Mouse (Mus musculus): ENCODE measurements around the gene Tmem63a.

Gene Tmem63a

GRCm38 (mm10) chr1:181010171-181010932, 68.2 kb downstream of the Tmem63a start:
- DNase-seq (ENCODE audit: low spot score), result peak; percentile 18

GRCm38 (mm10) chr1:181011601-181012000, 69.5 kb downstream of the Tmem63a start:
- DNase-seq (ENCODE audit: low spot score), result no peak

GRCm38 (mm10) chr1:181012416-181012815, 70.3 kb downstream of the Tmem63a start:
- DNase-seq (ENCODE audit: low spot score), result no peak

- no peak for DNase-seq (ENCODE audit: low spot score)
These were observed 71.3 kb downstream of the Tmem63a start for GRCm38 (mm10) chr1:181013446-181013845.

DNA sequence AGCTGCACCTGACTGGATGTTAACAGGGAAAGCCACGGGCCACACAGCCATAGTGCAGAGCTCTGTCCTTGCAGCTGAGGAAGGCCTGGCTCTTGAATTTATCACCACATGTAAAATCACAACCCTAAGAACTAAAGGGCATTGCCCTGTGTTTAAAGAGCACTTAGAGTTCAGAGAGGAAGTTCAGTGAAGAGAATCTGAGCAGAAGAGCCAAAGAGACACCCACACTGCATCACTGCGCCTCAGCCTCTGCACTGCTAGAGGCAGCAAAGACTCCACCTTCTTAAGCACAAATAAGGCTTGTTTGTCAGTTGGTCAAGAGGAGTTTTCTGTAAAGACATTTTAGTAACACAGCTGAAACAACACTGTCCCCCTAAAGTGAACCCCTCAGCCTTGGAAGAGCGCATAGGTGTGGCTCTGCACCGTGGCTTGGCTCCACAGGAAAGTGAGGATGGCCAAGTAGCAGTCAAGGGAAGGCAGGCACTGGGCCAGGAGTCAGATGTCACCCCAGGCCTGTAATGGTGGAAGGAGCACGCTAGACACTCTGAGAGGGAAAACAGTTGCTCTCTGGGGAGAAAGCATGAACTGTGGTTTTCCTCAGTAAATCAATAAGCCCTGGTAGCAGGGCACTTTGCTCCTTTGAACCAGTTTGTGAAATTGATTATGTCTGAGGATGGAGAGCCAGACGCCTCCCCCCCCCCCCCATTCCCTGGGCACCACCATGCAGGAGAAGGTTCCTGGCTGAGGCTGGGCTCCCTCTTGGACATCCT, 72.8 kb downstream of the Tmem63a start:
- peak; percentile 77 for DNase-seq (ENCODE audit: low spot score)

DNA sequence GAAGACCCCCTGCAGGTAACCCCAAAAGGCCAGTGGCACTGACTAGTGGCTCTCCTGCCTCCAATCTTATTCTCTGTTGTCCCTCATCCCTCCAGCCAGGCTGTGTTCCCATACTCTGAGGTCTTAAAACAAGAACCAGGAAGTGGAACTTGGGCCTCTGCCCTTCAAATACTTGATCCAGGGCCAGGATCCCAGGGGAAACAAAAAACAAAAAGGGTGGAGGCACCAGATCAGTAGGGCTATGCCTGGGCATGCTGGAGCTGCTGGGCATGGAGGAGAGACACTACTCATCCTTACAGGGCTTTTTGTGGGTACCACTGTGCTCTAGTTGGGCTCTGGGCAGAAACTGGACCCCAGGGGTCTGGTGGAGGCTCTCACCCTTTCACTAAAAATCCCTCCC, 73.4 kb downstream of the Tmem63a start:
- DNase-seq (ENCODE audit: low spot score), result peak; percentile 91

- DNase-seq (ENCODE audit: low spot score), result no peak
These were observed 73.9 kb downstream of the Tmem63a start for GRCm38 (mm10) chr1:181016045-181016444.

- DNase-seq (ENCODE audit: low spot score), result peak; percentile 72
These were observed 74.5 kb downstream of the Tmem63a start for GRCm38 (mm10) chr1:181016532-181017131.

DNA sequence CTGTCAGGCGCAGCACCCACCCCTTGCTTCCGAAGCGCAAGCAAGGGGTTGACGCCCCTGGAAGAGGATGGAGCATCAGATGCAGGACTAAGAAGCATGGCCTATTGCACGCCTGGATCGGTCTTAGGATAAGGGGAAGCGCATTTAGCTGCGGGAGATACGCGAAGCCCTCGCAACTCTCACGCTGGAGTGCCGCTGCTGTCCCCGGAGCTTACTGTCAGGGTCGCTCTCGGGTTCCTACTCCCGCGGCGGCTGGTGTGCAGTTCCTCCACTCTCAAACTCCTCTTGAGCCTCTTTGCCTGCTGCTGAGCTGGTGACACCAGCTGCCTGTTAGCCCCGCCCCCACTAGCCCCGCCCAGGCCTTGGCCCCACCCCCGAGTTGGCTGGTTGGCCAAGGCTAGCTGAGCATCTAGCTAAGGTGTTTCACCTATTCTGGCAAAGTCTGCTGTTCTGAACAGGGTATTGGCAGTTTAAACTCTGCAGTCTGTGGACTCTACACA, 75.1 kb downstream of the Tmem63a start:
- DNase-seq (ENCODE audit: low spot score), result peak; percentile 71

- DNase-seq (ENCODE audit: low spot score), result no peak
These were observed 75.8 kb downstream of the Tmem63a start for GRCm38 (mm10) chr1:181017890-181018420.

DNA sequence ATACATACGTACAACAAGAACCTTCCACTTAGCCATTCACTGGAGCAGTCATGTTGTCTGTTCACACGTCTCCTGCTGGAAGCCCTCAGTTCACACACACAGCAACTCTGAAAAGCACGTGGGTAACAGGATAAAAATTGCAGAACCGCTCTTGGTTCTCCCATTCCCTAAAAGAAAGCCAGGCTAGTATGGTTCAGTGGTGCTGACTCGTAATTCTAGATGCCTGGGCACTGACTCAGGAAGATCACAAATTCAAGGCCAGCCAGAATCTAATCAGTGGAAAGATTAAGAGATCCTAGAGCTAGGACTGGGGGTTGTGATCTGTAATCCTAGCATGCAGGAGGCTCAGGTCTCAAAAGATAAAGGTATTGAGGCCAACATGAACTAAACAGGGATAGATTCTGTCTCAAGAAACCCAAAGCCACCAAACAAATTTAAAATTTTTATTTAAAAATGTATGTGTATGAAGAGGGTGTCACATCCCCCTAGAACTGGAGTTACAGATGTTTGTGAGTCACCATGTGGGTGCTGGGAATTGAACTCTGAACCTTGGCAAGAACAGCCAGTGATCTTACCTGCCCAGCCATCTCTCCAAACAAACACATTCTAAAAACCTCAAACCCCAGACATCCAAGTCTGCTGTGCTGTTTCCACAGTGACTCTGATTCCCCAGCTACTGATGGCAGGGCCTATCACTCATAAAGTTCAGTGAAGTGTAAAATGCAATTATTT, 78.8 kb downstream of the Tmem63a start, which contains the start of gene Ephx1:
Gene Ephx1, minus strand, starts transcription at position 149 of the 732 bp plus-strand sequence.
- no peak for DNase-seq (ENCODE audit: low spot score)

- DNase-seq (ENCODE audit: low spot score), result no peak
These were observed 79.3 kb downstream of the Tmem63a start for GRCm38 (mm10) chr1:181021488-181021865.

DNA sequence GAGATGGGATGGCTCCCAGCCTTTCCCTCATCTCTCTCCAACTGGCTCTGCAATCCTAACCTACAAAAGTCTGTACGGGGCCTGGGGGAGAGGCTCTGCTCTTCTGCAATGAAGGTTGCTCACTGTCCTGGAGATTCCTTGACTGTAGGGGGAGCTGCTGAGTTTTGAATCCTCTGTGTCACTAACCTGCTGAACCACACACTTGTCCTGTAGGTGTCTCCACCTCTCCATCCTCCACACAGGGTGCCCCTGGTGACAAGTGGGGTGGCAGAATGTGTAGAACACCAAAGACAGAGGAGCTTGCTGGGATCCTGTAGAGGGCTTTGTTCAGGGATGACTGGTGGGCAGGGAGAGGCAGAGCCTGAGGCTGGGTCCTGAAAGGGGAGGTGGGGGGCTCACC, 80.1 kb downstream of the Tmem63a start:
- DNase-seq (ENCODE audit: low spot score), result peak; percentile 70
